Mouse (Mus musculus) liver (tissue): ENCODE results near the gene Cycs.

Experiments used
- DNase-seq: peaks from one replicate; pipeline ENCODE4 v3.0.0-alpha.2; 2020; ENCODE audit warnings: mixed read lengths

The Cycs gene

GRCm38 (mm10) chr6:50542535-50542934 is 23.8 kb downstream of the Cycs start:
- no peak for DNase-seq

GRCm38 (mm10) chr6:50539641-50540040 is 26.7 kb downstream of the Cycs start:
- DNase-seq, result no peak

- peak; percentile 79 for DNase-seq
Observed at GRCm38 (mm10) chr6:50536461-50536892, 29.9 kb downstream of the Cycs start.

GRCm38 (mm10) chr6:50535346-50535745 is 31.0 kb downstream of the Cycs start:
- no peak for DNase-seq

GRCm38 (mm10) chr6:50531920-50532319 is 34.4 kb downstream of the Cycs start:
- DNase-seq, result no peak

GRCm38 (mm10) chr6:50531003-50531402 is 35.3 kb downstream of the Cycs start:
- no peak for DNase-seq

- no peak for DNase-seq
Observed at GRCm38 (mm10) chr6:50529194-50529593, 37.1 kb downstream of the Cycs start.

- no peak for DNase-seq
Observed at GRCm38 (mm10) chr6:50527416-50527815, 38.9 kb downstream of the Cycs start.

GRCm38 (mm10) chr6:50526597-50527024 is 39.7 kb downstream of the Cycs start:
- peak; percentile 56 for DNase-seq

GRCm38 (mm10) chr6:50525846-50526245 is 40.5 kb downstream of the Cycs start:
- DNase-seq, result no peak

- no peak for DNase-seq
Observed at GRCm38 (mm10) chr6:50524261-50524896, 42.0 kb downstream of the Cycs start.

GRCm38 (mm10) chr6:50522772-50523171 is 43.6 kb downstream of the Cycs start:
- DNase-seq, result no peak

GRCm38 (mm10) chr6:50521532-50522135 is 44.7 kb downstream of the Cycs start:
- DNase-seq, result no peak

- no peak for DNase-seq
Observed at GRCm38 (mm10) chr6:50520139-50520538, 46.2 kb downstream of the Cycs start.

GRCm38 (mm10) chr6:50518371-50518770 is 48.0 kb downstream of the Cycs start:
- no peak for DNase-seq
